Mouse (Mus musculus): ENCODE measurements around the gene Lyrm9. TPM values are rescaled to one million over a fixed set of nuclear protein-coding genes. Genes with fewer than 3 reads are reported as not detected.

The Lyrm9 gene
- polyA plus RNA-seq, 1 experiment = 24.9 TPM

- Histone ChIP-seq H3K4me3 (ENCODE audit: insufficient read depth, low read depth, low read length) (no peak overlapping the region), H3K36me3 (ENCODE audit: control insufficient read depth, insufficient read depth, low read length) (no peaks in the 10 kb centered on the region), H3K27ac (ENCODE audit: insufficient read depth, low read depth, low read length) (no peak overlapping the region), H3K27me3 (replicated peaks; ENCODE audit: control insufficient read depth, insufficient read depth, low read length) (no peaks in the 10 kb centered on the region), H3K4me1 (ENCODE audit: control insufficient read depth, insufficient read depth, low read length) (peaks cover 9% of the 10 kb centered on the region; the same call in 1 of the 2 replicates)
- TF ChIP-seq POLR2A (IDR thresholded peaks at IDR 0.05; ENCODE audit: low read depth, low read length) (no peak), CTCF (conservative IDR thresholded peaks at IDR 0.05; ENCODE audit: insufficient read depth, insufficient read length, low read depth, low read length) (no peak)
- peak; percentile 83 for DNase-seq
- WGBS = 42% methylated on average over 9 of the region's 9 CpGs
Measured at GRCm38 (mm10) chr11:78887102-78887971, 61.0 kb downstream of the Lyrm9 start.

GRCm38 (mm10) chr11:78889156-78889555 lies 62.8 kb downstream of the Lyrm9 start:
- H3K27me3 ChIP-seq (replicated peaks; ENCODE audit: control insufficient read depth, insufficient read depth, low read length) = no peaks in the 10 kb centered on the region
- 65% methylated on average over 4 of the region's 4 CpGs for WGBS
- peak overlapping the region; percentile 66; the same call in 1 of the 2 replicates for H3K27ac ChIP-seq (ENCODE audit: insufficient read depth, low read depth, low read length)
- TF ChIP-seq POLR2A (IDR thresholded peaks at IDR 0.05; ENCODE audit: low read depth, low read length) (no peak), CTCF (conservative IDR thresholded peaks at IDR 0.05; ENCODE audit: insufficient read depth, insufficient read length, low read depth, low read length) (no peak)
- no peak overlapping the region for H3K4me3 ChIP-seq (ENCODE audit: insufficient read depth, low read depth, low read length)
- H3K4me1 ChIP-seq (ENCODE audit: control insufficient read depth, insufficient read depth, low read length) = peaks cover 9% of the 10 kb centered on the region; the same call in 1 of the 2 replicates
- peak; percentile 19 for DNase-seq
- H3K36me3 ChIP-seq (ENCODE audit: control insufficient read depth, insufficient read depth, low read length) = no peaks in the 10 kb centered on the region

Other genes starting within 250 kb of the Lyrm9 start
- 11.7 and 12.1 TPM in 2 replicates for gene Nlk, start 129.2 kb upstream of the Lyrm9 start, polyA plus RNA-seq (2012; rRNA removed)
- 56.9 and 60.1 TPM in 2 replicates for gene Ccnq, start 74.9 kb upstream of the Lyrm9 start, polyA plus RNA-seq (2012; rRNA removed)
- gene Nos2, start 94.2 kb downstream of the Lyrm9 start, polyA plus RNA-seq (2012; rRNA removed) = 1.5 TPM in 2 replicates
- gene Lgals9, start 158.4 kb downstream of the Lyrm9 start, polyA plus RNA-seq (2012; rRNA removed) = 55.3 and 63.4 TPM in 2 replicates